In genomic region chr11:115297214-115297826, GRCm38 (mm10) we compare ENCODE assay signal across 8 mouse cellular contexts. TPM values are rescaled to one million over a fixed set of nuclear protein-coding genes. Genes with fewer than 3 reads are reported as not detected.
DNase-seq lines count a peak whose midpoint lies in the region.

TSS of gene Fads6 (minus strand) at chr11:115297663.

- peaks cover 10% of the 10 kb centered on the region for H3K4me1 ChIP-seq in limb, embryonic 10.5 days
- H3K4me1 ChIP-seq in midbrain, embryonic 10.5 days: peaks cover 16% of the 10 kb centered on the region

- peak within 1 kb of the TSS; percentile 27; the same call in 1 of the 2 replicates for H3K27ac ChIP-seq in limb, embryonic 10.5 days
- H3K27ac ChIP-seq in midbrain, embryonic 10.5 days (replicated peaks): peak within 1 kb of the TSS; percentile 82

- no peaks in the 10 kb centered on the region for H3K36me3 ChIP-seq in limb, embryonic 10.5 days
- no peaks in the 10 kb centered on the region for H3K36me3 ChIP-seq in midbrain, embryonic 10.5 days
- no peaks in the 10 kb centered on the region for H3K36me3 ChIP-seq in splenic B cell, adult 2 months (ENCODE audit: control insufficient read depth, insufficient read depth, low read length, poor library complexity, severe bottlenecking)

- H3K9me3 ChIP-seq in limb, embryonic 10.5 days (replicated peaks): no peaks in the 10 kb centered on the region
- peaks cover 5% of the 10 kb centered on the region; the same call in 1 of the 2 replicates for H3K9me3 ChIP-seq in midbrain, embryonic 10.5 days (replicated peaks)

- DNase-seq in ovary, postnatal 36 days (ENCODE audit: low spot score): peak; percentile 74
- DNase-seq in ovary, postnatal 10 days (ENCODE audit: low spot score): no peak
- peak; percentile 74 for DNase-seq in embryo, embryonic 11 days
- DNase-seq in heart, adult 18-20 months: peak; percentile 69 to 72
- peak; percentile 82 for DNase-seq in kidney, adult 11 months
- DNase-seq in limb, embryonic 10.5 days (ENCODE audit: low spot score): peak; percentile 60
- peak; percentile 63 for DNase-seq in midbrain, embryonic 10.5 days (ENCODE audit: low spot score)
- DNase-seq in splenic B cell, adult 2 months (ENCODE audit: low read depth, low spot score): peak; percentile 53

- H3K27me3 ChIP-seq in limb, embryonic 10.5 days (ENCODE audit: low read depth, poor library complexity, severe bottlenecking): peaks cover 47% of the 10 kb centered on the region
- H3K27me3 ChIP-seq in midbrain, embryonic 10.5 days (ENCODE audit: low read depth, poor library complexity, severe bottlenecking): peaks cover 45% of the 10 kb centered on the region
- no peaks in the 10 kb centered on the region; the same call in 1 of the 2 replicates for H3K27me3 ChIP-seq in splenic B cell, adult 2 months (ENCODE audit: control insufficient read depth, insufficient read depth, low read length, poor library complexity, severe bottlenecking)

- peak within 1 kb of the TSS; percentile 60 for H3K4me3 ChIP-seq in limb, embryonic 10.5 days
- peak within 1 kb of the TSS; percentile 67 for H3K4me3 ChIP-seq in midbrain, embryonic 10.5 days

- WGBS in limb, embryonic 10.5 days: under 1% methylated on average over 44 of the region's 44 CpGs
- under 1% methylated on average over 44 of the region's 44 CpGs for WGBS in midbrain, embryonic 10.5 days

RNA-seq across cellular contexts. Expression of gene Fads6, which starts in this region (rescaled TPM):
- 1 to 10 TPM; 2.2 to 2.4 TPM for total RNA-seq in heart, adult 18-20 months (2021)
- polyA plus RNA-seq in limb, embryonic 10.5 days (2016; fragmentation: Nextera tagmentation; extraction: Ambion mirVana): 0.06 and 0.13 TPM in 2 replicates
- 0.22 and 0.37 TPM in 2 replicates for polyA plus RNA-seq in midbrain, embryonic 10.5 days (2016; fragmentation: Nextera tagmentation; extraction: Ambion mirVana)

Comparison
In these comparisons a context has a peak if more than half of its experiments do, and no peak if none do; other contexts are left out.
1. Peak in DNase-seq, H3K4me3 ChIP-seq and H3K27ac ChIP-seq in limb, embryonic 10.5 days; RNA of the gene not detected or under 1 TPM.
2. Peak in DNase-seq, H3K4me3 ChIP-seq and H3K27ac ChIP-seq in midbrain, embryonic 10.5 days; RNA of the gene not detected or under 1 TPM.